Comparison of ENCODE assay signal across 20 mouse cellular contexts in the genomic region with DNA sequence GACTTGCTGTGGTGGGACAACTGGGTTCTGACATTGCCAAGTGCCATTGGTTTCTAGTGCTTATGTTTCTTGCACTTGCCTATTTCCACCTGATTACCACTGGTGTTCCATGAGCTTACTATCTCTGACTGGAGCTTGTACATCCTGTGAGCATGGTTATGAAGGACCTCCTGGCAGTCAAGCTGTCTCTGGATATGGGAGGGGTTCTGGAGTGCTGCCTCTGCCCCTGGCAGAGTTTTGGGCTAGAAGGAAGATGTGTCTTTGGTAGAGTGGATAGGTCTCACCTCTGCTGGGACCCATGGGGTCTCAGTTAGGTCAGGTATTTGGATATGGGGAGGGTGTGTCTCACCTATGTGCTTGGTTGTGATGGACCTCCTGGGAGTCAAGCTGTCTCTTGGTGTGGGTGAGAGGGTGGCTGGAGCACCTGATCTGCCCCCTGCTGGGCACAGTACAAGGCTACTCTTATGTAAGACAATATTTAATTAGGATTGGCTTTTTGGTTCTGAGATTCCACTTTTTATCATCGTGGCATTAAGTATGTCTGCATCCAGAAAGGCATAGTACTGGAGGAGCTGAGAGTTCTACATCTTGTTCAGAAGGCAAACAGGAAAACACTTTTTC. TPM values are rescaled to one million over a fixed set of nuclear protein-coding genes. Genes with fewer than 3 reads are reported as not detected.
A peak's percentile ranks its signal among the peaks of the same experiment; 100 is the strongest.
DNase-seq lines count a peak whose midpoint lies in the region; ATAC-seq and TF ChIP-seq lines count a peak whose summit lies in the region.
"Had no signal": no experiment of that assay in that cellular context is flagged by ENCODE, and none has a peak within 500 bp of the region (broad histone marks: within the 10 kb centered on the region; RNA-seq: fewer than 3 reads in every experiment).

No protein-coding gene starts in this region.

- H3K4me3 ChIP-seq in liver, postnatal 0 days (ENCODE audit: low read depth, low read length): no peak overlapping the region
- H3K4me3 ChIP-seq: embryonic facial prominence, embryonic 10.5 days; forebrain, embryonic 12.5 days; midbrain, embryonic 12.5 days; neural tube, embryonic 12.5 days had no signal

- DNase-seq in lung, postnatal 36 days: peak; percentile 7
- DNase-seq in lung, postnatal 4 days: no peak
- DNase-seq in liver, postnatal 0 days: peak; percentile 46
- DNase-seq in gastrocnemius, postnatal 14 days: no peak
- DNase-seq in layer of hippocampus, adult 18-20 months (ENCODE audit: low spot score in 2 of 2): no peak
- DNase-seq in layer of hippocampus, postnatal 36 days: no peak
- DNase-seq: cerebellum, adult 2 months; heart, postnatal 14 days; right cerebral cortex, adult 18-20 months had no signal

- no peak overlapping the region for H3K9ac ChIP-seq in liver, postnatal 0 days (replicated peaks)
- H3K9ac ChIP-seq: forebrain, embryonic 12.5 days; midbrain, embryonic 12.5 days; neural tube, embryonic 12.5 days had no signal

- no peaks in the 10 kb centered on the region for H3K36me3 ChIP-seq in liver, postnatal 0 days (replicated peaks; ENCODE audit: insufficient read depth, low read length)
- H3K36me3 ChIP-seq: embryonic facial prominence, embryonic 10.5 days; forebrain, embryonic 12.5 days; midbrain, embryonic 12.5 days; neural tube, embryonic 12.5 days had no signal

- no peak for TF ChIP-seq EP300 in liver, postnatal 0 days (IDR thresholded peaks at IDR 0.05; ENCODE audit: low read depth)

- no peak overlapping the region for H3K27ac ChIP-seq in liver, postnatal 0 days (ENCODE audit: low read depth)
- H3K27ac ChIP-seq: embryonic facial prominence, embryonic 10.5 days; forebrain, embryonic 12.5 days; midbrain, embryonic 12.5 days; neural tube, embryonic 12.5 days had no signal

- TF ChIP-seq CTCF in liver, postnatal 0 days (IDR thresholded peaks at IDR 0.05; ENCODE audit: low read depth): peak; percentile 71

- no peaks in the 10 kb centered on the region for H3K9me3 ChIP-seq in liver, postnatal 0 days (ENCODE audit: low read length)
- H3K9me3 ChIP-seq: embryonic facial prominence, embryonic 10.5 days; forebrain, embryonic 12.5 days; midbrain, embryonic 12.5 days; neural tube, embryonic 12.5 days had no signal

- intact Hi-C loops in gastrocnemius, postnatal 14 days (cut with DNase I; ENCODE audit: low total_unique reads): no loop called here

- no peaks in the 10 kb centered on the region for H3K4me1 ChIP-seq in liver, postnatal 0 days (ENCODE audit: insufficient read depth)
- H3K4me1 ChIP-seq: embryonic facial prominence, embryonic 10.5 days; forebrain, embryonic 12.5 days; midbrain, embryonic 12.5 days; neural tube, embryonic 12.5 days had no signal

- H3K27me3 ChIP-seq in liver, postnatal 0 days (ENCODE audit: insufficient read depth, low read length): no peaks in the 10 kb centered on the region
- H3K27me3 ChIP-seq: forebrain, embryonic 12.5 days; midbrain, embryonic 12.5 days; neural tube, embryonic 12.5 days had no signal

- no peak overlapping the region for H3K4me2 ChIP-seq in liver, postnatal 0 days (ENCODE audit: low read depth, low read length)
- H3K4me2 ChIP-seq: forebrain, embryonic 12.5 days; midbrain, embryonic 12.5 days; neural tube, embryonic 12.5 days had no signal

- 55% methylated on average over 1 of the region's 1 CpGs for WGBS in liver, postnatal 0 days (ENCODE audit: insufficient replicate concordance)

- ATAC-seq in common myeloid progenitor, adult 5-6 weeks (replicated peaks; ENCODE audit: low read depth, poor library complexity, severe bottlenecking): peak; percentile 83
- no peak for ATAC-seq in liver, postnatal 0 days

RNA-seq across cellular contexts. Expression of a gene that starts 24.0 kb away (rescaled TPM):
- 21.9 and 39.3 TPM in 2 replicates for total RNA-seq in common myeloid progenitor, adult 5-6 weeks (2017)
- 58.6 and 66.7 TPM in 2 replicates for polyA plus RNA-seq in liver, postnatal 0 days (2015; fragmentation: Nextera tagmentation; extraction: Ambion mirVana)
- not detected for total RNA-seq in gastrocnemius, postnatal 14 days (2021)
- not detected for total RNA-seq in layer of hippocampus, adult 18-20 months (2021)
- total RNA-seq in layer of hippocampus, postnatal 36 days (2021): not detected
- total RNA-seq: adrenal gland, adult 18-20 months; layer of hippocampus, postnatal 25 days had no signal
- polyA plus RNA-seq: cerebellum, adult 2 months had no signal

RNA-seq across cellular contexts. Expression of a gene that starts 43.9 kb away (rescaled TPM):
- not detected in 2 replicates for total RNA-seq in common myeloid progenitor, adult 5-6 weeks (2017)
- not detected in 2 replicates for polyA plus RNA-seq in liver, postnatal 0 days (2015; fragmentation: Nextera tagmentation; extraction: Ambion mirVana)
- total RNA-seq in gastrocnemius, postnatal 14 days (2021): not detected
- total RNA-seq in layer of hippocampus, adult 18-20 months (2021): not detected
- not detected for total RNA-seq in layer of hippocampus, postnatal 36 days (2021)
- total RNA-seq: adrenal gland, adult 18-20 months; ES-E14; gastrocnemius, postnatal 4 days; heart, postnatal 14 days; layer of hippocampus, postnatal 25 days had no signal
- polyA plus RNA-seq: cerebellum, adult 2 months; embryonic facial prominence, embryonic 10.5 days; forebrain, embryonic 12.5 days; limb, embryonic 14.5 days; midbrain, embryonic 12.5 days; neural tube, embryonic 12.5 days had no signal

RNA-seq across cellular contexts. Expression of a gene that starts 46.9 kb away (rescaled TPM):
- not detected in 2 replicates for total RNA-seq in common myeloid progenitor, adult 5-6 weeks (2017)
- not detected in 2 replicates for polyA plus RNA-seq in liver, postnatal 0 days (2015; fragmentation: Nextera tagmentation; extraction: Ambion mirVana)
- not detected for total RNA-seq in gastrocnemius, postnatal 14 days (2021)
- not detected for total RNA-seq in layer of hippocampus, adult 18-20 months (2021)
- not detected for total RNA-seq in layer of hippocampus, postnatal 36 days (2021)
- total RNA-seq: adrenal gland, adult 18-20 months; gastrocnemius, postnatal 4 days; heart, postnatal 14 days; layer of hippocampus, postnatal 25 days had no signal
- polyA plus RNA-seq: cerebellum, adult 2 months; embryonic facial prominence, embryonic 10.5 days; forebrain, embryonic 12.5 days; limb, embryonic 14.5 days; midbrain, embryonic 12.5 days; neural tube, embryonic 12.5 days; stomach, embryonic 16.5 days had no signal

RNA-seq across cellular contexts. Expression of a gene that starts 47.5 kb away (rescaled TPM):
- total RNA-seq in common myeloid progenitor, adult 5-6 weeks (2017): not detected in 2 replicates
- polyA plus RNA-seq in liver, postnatal 0 days (2015; fragmentation: Nextera tagmentation; extraction: Ambion mirVana): 0.11 TPM in 1 of 2 replicates, not detected in the other
- not detected for total RNA-seq in gastrocnemius, postnatal 14 days (2021)
- not detected for total RNA-seq in layer of hippocampus, adult 18-20 months (2021)
- total RNA-seq in layer of hippocampus, postnatal 36 days (2021): not detected
- total RNA-seq: adrenal gland, adult 18-20 months; gastrocnemius, postnatal 4 days; heart, postnatal 14 days; layer of hippocampus, postnatal 25 days had no signal
- polyA plus RNA-seq: cerebellum, adult 2 months; embryonic facial prominence, embryonic 10.5 days; forebrain, embryonic 12.5 days; limb, embryonic 14.5 days; midbrain, embryonic 12.5 days; neural tube, embryonic 12.5 days; stomach, embryonic 16.5 days had no signal

Comparison
In these comparisons a context has a peak if more than half of its experiments do, and no peak if none do; other contexts are left out.
1. DNase-seq: peak in lung, postnatal 36 days (single experiment) and liver, postnatal 0 days (single experiment); none in lung, postnatal 4 days (0 of 2), gastrocnemius, postnatal 14 days (single experiment), layer of hippocampus, adult 18-20 months (0 of 2) and layer of hippocampus, postnatal 36 days (0 of 2).
2. RNA of a gene that starts 24.0 kb away (total RNA-seq): 21.9 to 39.3 TPM in common myeloid progenitor, adult 5-6 weeks; not detected in gastrocnemius, postnatal 14 days, not detected in layer of hippocampus, adult 18-20 months and not detected in layer of hippocampus, postnatal 36 days; every median in the first group is over 10 times any median in the second.